Mouse (Mus musculus) neural tube, embryonic 11.5 days (tissue): Measurements from ENCODE around the gene Olfr90. TPM values are rescaled to one million over a fixed set of nuclear protein-coding genes. Genes with fewer than 3 reads are reported as not detected.
A peak's percentile ranks its signal among the peaks of the same experiment; 100 is the strongest.

ENCODE experiments used
- ATAC-seq: fragments of 200-750 bp; cut with Nextera tagmentation; 2 replicates; pipeline ENCODE4 v1.8.0; 2017; ENCODE audit warnings: moderate number of reproducible peaks, mild to moderate bottlenecking, moderate TSS enrichment, moderate library complexity; ENCODE audit not compliant: insufficient read depth, low FRiP score, low TSS enrichment
- DNase-seq: peaks from one replicate; pipeline ENCODE4 v3.0.0-alpha.2; 2015; ENCODE audit warnings: low spot score
- H3K27ac ChIP-seq: fragments of 300-500 bp; sonication (generic); 2 replicates; pipeline ENCODE4 v1.5.1; 2014; ENCODE audit warnings: low read depth, mild to moderate bottlenecking, low read length
- H3K27me3 ChIP-seq: fragments of 300-500 bp; sonication (generic); 2 replicates; pipeline ENCODE4 v1.6.1; 2014; ENCODE audit warnings: mild to moderate bottlenecking, low read length, mixed read lengths; ENCODE audit not compliant: control insufficient read depth, insufficient read depth
- H3K36me3 ChIP-seq: fragments of 300-500 bp; sonication (generic); 2 replicates; pipeline ENCODE4 v1.6.1; 2014; ENCODE audit warnings: mild to moderate bottlenecking, low read length, moderate library complexity, mixed read lengths; ENCODE audit not compliant: control insufficient read depth, insufficient read depth
- H3K4me1 ChIP-seq: fragments of 300-500 bp; sonication (generic); 2 replicates; pipeline ENCODE4 v1.6.1; 2014; ENCODE audit warnings: low read length, mixed read lengths; ENCODE audit not compliant: control insufficient read depth, insufficient read depth
- H3K4me2 ChIP-seq: fragments of 300-500 bp; sonication (generic); 2 replicates; pipeline ENCODE4 v1.6.1; 2014; ENCODE audit warnings: low read depth, mild to moderate bottlenecking, moderate library complexity
- H3K4me3 ChIP-seq: fragments of 300-500 bp; sonication (generic); 2 replicates; pipeline ENCODE4 v1.5.1; 2014; ENCODE audit warnings: low read depth, low read length
- H3K9ac ChIP-seq: fragments of 300-500 bp; sonication (generic); 2 replicates; pipeline ENCODE4 v1.6.1; 2014; ENCODE audit warnings: mild to moderate bottlenecking, low read length
- H3K9me3 ChIP-seq: fragments of 300-500 bp; sonication (generic); 2 replicates; pipeline ENCODE4 v1.6.1; 2016; ENCODE audit warnings: low read length; ENCODE audit not compliant: control insufficient read depth
- WGBS: fragments of 180-500 bp; shearing (Covaris S2); extraction: QIAGEN DNeasy Blood & Tissue Kit; methylation state at CpG from one replicate; pipeline ENCODE4 v1.1.7; 2014; 5-methylcytosine and 5-hydroxymethylcytosine counted together
- polyA plus RNA-seq: library from polyadenylated mRNA; unstranded; fragments of >200 nt; fragmentation: Nextera tagmentation; extraction: Ambion mirVana; gene quantifications from 2 replicates; pipeline ENCODE4 v1.2.1, GENCODE M21; 2014

The Olfr90 gene
- polyA plus RNA-seq, 1 experiment from 2014 or later = not detected

- no peak overlapping the region for H3K9ac ChIP-seq
- 94% methylated on average over 4 of the region's 4 CpGs for WGBS
- DNase-seq (no peak), ATAC-seq (no peak)
- H3K4me2 ChIP-seq = no peak overlapping the region
- no peaks in the 10 kb centered on the region for H3K27me3 ChIP-seq
- no peaks in the 10 kb centered on the region; the same call in 1 of the 2 replicates for H3K36me3 ChIP-seq
- no peak overlapping the region for H3K4me3 ChIP-seq
- H3K4me1 ChIP-seq = peaks cover 12% of the 10 kb centered on the region
- no peak overlapping the region for H3K27ac ChIP-seq
- H3K9me3 ChIP-seq = no peaks in the 10 kb centered on the region
Measured at GRCm38 (mm10) chr17:37081659-37082058, 6.6 kb downstream of the Olfr90 start.

DNA sequence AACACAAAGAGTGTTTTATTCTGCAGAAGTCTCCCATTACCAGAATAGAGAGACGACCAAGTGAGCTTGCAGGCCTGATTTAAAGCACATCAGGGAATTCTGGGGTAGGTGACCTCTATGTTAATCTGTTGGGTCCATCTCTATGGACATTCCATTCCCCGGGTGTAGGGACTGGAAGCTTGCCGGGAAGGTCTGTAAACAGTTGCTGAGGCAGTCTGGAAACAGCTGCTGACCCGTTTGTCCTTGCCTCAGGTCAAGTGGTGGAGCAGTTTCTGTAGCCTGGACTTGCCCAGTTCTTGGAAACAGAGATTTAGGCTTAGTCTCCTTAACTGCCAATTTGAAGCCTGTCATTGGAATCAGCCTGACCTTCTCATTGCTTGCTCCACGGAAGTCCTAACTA is 8.2 kb downstream of the Olfr90 start:
- DNase-seq = no peak
- Histone ChIP-seq H3K4me2 (no peak overlapping the region), H3K27me3 (no peaks in the 10 kb centered on the region), H3K4me3 (no peak overlapping the region), H3K4me1 (peaks cover 12% of the 10 kb centered on the region), H3K27ac (no peak overlapping the region), H3K9me3 (no peaks in the 10 kb centered on the region), H3K9ac (no peak overlapping the region), H3K36me3 (no peaks in the 10 kb centered on the region; the same call in 1 of the 2 replicates)
- ATAC-seq = no peak
- WGBS = 21% methylated on average over 5 of the region's 5 CpGs

- peak; percentile 48; the same call in 1 of the 2 replicates for ATAC-seq
- whole genome bisulfite sequencing = 14% methylated on average over 2 of the region's 2 CpGs
- Histone ChIP-seq H3K27me3 (no peaks in the 10 kb centered on the region), H3K4me3 (no peak overlapping the region), H3K9ac (no peak overlapping the region), H3K36me3 (no peaks in the 10 kb centered on the region; the same call in 1 of the 2 replicates), H3K4me1 (peaks cover 12% of the 10 kb centered on the region), H3K4me2 (no peak overlapping the region), H3K27ac (no peak overlapping the region), H3K9me3 (no peaks in the 10 kb centered on the region)
- peak; percentile 22 for DNase-seq
Measured at GRCm38 (mm10) chr17:37078990-37079389, 9.3 kb downstream of the Olfr90 start.

DNA sequence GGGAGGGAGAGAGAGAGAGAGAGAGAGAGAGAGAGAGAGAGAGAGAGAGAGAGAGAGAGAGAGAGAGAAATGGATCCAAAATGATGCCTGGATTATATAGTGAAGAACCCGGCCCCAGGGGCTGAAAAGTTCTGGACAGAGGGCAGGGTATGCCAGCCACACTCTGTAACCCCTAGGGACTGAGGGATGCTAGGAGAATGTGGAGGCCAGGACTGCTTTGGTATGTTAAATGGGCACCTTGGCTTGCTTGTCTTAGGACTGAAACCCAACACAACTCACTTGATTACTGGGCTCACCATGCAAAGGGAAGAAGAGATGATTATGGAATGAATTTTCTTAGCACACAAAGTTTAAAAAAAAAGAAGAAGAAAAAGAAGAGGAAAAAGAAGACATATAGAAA is 10.1 kb downstream of the Olfr90 start:
- no peak overlapping the region for H3K4me3 ChIP-seq
- 9% methylated on average over 1 of the region's 1 CpGs for WGBS

DNA sequence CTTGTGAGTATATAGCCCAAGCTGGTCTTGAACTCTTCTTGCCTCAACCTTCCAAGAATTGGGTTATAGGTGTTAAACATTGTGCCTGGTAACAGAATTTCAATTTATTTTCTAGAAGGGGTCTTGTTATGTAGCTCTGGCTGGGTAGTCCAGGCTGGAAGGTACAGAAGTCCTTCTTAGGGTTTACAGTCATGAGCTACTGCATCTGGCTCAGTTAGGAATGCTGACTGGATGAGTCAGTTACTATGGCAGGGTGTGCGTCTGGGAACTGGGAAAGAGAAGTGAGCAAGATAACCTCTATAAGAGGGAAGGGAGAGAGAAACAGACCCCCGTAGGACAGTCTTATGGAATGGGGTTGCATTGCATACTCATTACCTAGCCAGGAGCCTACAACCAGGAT is 12.5 kb downstream of the Olfr90 start:
- Histone ChIP-seq H3K36me3 (no peaks in the 10 kb centered on the region; the same call in 1 of the 2 replicates), H3K4me1 (peaks cover 12% of the 10 kb centered on the region), H3K9ac (no peak overlapping the region), H3K27ac (no peak overlapping the region), H3K9me3 (no peaks in the 10 kb centered on the region), H3K4me3 (no peak overlapping the region), H3K4me2 (no peak overlapping the region), H3K27me3 (no peaks in the 10 kb centered on the region)
- DNase-seq (no peak), ATAC-seq (no peak)
- 98% methylated on average over 2 of the region's 2 CpGs for WGBS

More for the DNA sequence above, 10.1 kb downstream of the Olfr90 start:
- Histone ChIP-seq H3K4me2 (no peak overlapping the region), H3K27ac (no peak overlapping the region), H3K4me1 (peaks cover 12% of the 10 kb centered on the region), H3K9me3 (no peaks in the 10 kb centered on the region), H3K27me3 (no peaks in the 10 kb centered on the region), H3K9ac (no peak overlapping the region), H3K36me3 (no peaks in the 10 kb centered on the region; the same call in 1 of the 2 replicates)
- DNase-seq (no peak), ATAC-seq (no peak)

- no peaks in the 10 kb centered on the region for H3K27me3 ChIP-seq
- H3K9me3 ChIP-seq = no peaks in the 10 kb centered on the region
- H3K9ac ChIP-seq = no peak overlapping the region
- WGBS = 89% methylated on average over 6 of the region's 6 CpGs
- ATAC-seq (no peak), DNase-seq (no peak)
- no peak overlapping the region for H3K4me2 ChIP-seq
- H3K4me1 ChIP-seq = peaks cover 12% of the 10 kb centered on the region
- H3K27ac ChIP-seq = no peak overlapping the region
- H3K4me3 ChIP-seq = no peak overlapping the region
- H3K36me3 ChIP-seq = peaks cover under 1% of the 10 kb centered on the region
Measured at GRCm38 (mm10) chr17:37075181-37075580, 13.1 kb downstream of the Olfr90 start.

DNA sequence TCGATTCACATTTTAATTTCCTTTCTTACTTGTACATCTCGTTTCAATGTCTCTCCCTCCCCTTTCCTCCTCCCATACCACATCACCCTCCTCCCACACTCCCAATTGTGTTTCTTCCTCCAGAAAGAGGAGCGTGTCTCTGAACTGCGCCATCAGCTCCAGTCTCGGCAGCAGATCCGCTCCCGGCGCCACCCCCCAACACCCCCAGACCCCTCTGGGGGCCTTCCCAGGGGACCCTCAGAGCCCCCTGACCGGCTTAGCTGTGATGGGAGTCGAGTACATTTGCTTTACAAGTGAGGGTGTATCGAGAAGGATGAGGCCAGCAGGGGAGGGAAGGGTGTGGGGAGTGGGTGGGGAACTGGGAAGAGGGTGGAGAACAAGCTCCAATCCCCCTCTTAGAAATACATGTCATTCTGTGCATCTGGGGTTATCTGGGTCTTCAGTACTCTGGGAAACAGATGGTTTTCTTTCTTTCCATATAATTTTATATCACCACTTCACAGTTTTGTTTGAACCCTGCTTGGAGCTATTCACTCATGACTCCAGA is 15.5 kb downstream of the Olfr90 start:
- Histone ChIP-seq H3K4me3 (no peak overlapping the region), H3K36me3 (peaks cover 4% of the 10 kb centered on the region), H3K4me1 (no peaks in the 10 kb centered on the region), H3K27me3 (no peaks in the 10 kb centered on the region), H3K4me2 (no peak overlapping the region), H3K27ac (no peak overlapping the region), H3K9ac (no peak overlapping the region), H3K9me3 (no peaks in the 10 kb centered on the region)
- DNase-seq (no peak), ATAC-seq (no peak)
- WGBS = 57% methylated on average over 11 of the region's 11 CpGs

- Histone ChIP-seq H3K4me3 (no peak overlapping the region), H3K4me1 (no peaks in the 10 kb centered on the region), H3K9me3 (no peaks in the 10 kb centered on the region), H3K36me3 (peaks cover 4% of the 10 kb centered on the region), H3K27me3 (no peaks in the 10 kb centered on the region), H3K9ac (no peak overlapping the region), H3K27ac (no peak overlapping the region), H3K4me2 (no peak overlapping the region)
- 75% methylated on average over 12 of the region's 12 CpGs for WGBS
- DNase-seq (no peak), ATAC-seq (no peak)
Measured at GRCm38 (mm10) chr17:37072080-37072729, 16.1 kb downstream of the Olfr90 start.

GRCm38 (mm10) chr17:37070121-37070520 is 18.2 kb downstream of the Olfr90 start:
- Histone ChIP-seq H3K4me3 (no peak overlapping the region), H3K4me1 (no peaks in the 10 kb centered on the region), H3K27me3 (no peaks in the 10 kb centered on the region), H3K4me2 (no peak overlapping the region), H3K36me3 (peaks cover 6% of the 10 kb centered on the region), H3K9ac (no peak overlapping the region), H3K27ac (no peak overlapping the region), H3K9me3 (no peaks in the 10 kb centered on the region)
- ATAC-seq (no peak), DNase-seq (no peak)
- 91% methylated on average over 8 of the region's 8 CpGs for WGBS
